Mouse (Mus musculus): ENCODE measurements around the gene A630076J17Rik.

The A630076J17Rik gene

DNA sequence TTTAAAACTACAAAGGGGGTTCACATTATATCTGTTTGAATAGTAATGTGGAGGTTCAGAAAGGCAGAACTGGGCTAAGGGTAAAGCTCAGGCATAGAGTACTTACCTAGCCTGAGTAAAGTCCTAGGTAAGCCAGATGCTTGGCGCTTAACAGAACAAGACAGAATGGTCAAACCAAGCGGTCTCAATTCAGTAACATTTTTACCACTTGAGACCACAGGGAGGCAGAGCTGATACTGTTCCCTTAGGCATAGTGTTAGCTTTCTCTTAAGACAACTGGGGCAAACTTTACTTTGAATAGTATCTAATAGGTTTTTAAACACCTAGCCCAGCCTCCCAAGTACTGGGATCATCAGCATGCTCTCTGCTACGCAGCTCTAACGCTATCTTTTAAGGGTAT lies 45.6 kb downstream of the A630076J17Rik start:
- no peak for DNase-seq (ENCODE audit: low spot score in 2 of 2)

DNA sequence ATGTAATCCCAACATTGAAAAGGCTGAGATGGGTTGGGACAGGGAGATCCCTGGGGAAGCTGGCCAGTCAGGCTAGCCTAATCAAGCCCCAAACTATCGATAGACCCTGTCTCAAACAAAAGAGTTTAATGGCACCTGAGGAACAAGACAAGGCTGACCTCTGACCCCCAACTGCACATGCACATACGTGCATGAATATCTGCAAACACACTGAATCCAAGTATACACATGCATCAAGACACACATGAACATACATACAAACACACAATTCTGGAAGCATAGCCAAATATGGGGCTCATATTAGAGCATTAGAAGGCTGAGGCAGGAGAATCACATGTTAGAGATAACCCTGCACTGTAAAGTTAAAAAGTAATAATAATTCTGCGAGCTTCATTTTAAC lies 46.2 kb downstream of the A630076J17Rik start:
- DNase-seq (ENCODE audit: low spot score in 2 of 2): no peak

DNA sequence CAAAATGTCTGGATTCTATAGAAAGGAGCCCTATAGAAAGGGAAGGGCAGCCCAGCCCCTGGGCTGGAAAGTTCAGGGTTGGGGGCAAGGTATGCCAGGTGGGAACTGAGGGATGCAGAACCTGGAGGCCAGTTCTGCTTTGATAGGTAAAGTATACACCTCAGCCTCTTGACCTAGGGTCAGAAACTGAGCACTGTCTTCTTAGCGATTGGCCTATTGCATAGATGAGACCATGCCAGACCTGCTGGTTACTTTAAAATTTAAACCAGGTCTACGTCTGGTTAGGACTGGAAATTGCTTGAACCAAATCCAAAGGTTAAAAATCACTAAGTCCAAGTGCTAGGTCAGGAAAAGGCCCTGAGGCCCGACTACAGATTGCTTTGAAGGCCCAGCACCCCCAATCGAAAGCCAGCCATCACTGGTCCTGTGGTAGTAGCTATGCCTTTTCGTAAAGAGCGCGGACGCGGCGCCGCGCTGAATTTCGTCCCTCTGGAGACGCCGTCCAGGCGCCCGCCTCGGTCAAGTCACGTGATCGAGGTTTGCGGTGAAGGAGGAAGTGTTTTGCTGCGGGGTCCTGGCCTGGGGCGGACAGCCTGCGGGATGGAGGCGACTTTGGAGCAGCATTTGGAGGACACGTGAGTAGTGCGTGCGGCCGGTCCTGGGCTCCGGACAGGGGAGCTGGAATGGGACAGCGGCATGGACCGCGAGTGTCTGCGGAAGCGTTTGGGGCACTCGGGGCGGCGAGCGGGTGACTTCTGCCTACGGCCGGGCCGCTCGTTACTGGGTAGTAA lies 48.3 kb downstream of the A630076J17Rik start, which contains the start of gene Lamtor5:
Lamtor5 (plus strand) TSS at position 380 of the 791 bp plus-strand sequence.
- peak; percentile 88 to 90 for DNase-seq (ENCODE audit: low spot score in 2 of 2)

Data from urinary bladder, postnatal 36 days (tissue).